Mouse (Mus musculus): ENCODE data around the gene Cstf1. TPM values are rescaled to one million over a fixed set of nuclear protein-coding genes. Genes with fewer than 3 reads are reported as not detected.
A peak's percentile ranks its signal among the peaks of the same experiment; 100 is the strongest.

Cstf1 gene
- total RNA-seq, 2 experiments from 2014 or later: 20.4 to 23.4 TPM

DNA sequence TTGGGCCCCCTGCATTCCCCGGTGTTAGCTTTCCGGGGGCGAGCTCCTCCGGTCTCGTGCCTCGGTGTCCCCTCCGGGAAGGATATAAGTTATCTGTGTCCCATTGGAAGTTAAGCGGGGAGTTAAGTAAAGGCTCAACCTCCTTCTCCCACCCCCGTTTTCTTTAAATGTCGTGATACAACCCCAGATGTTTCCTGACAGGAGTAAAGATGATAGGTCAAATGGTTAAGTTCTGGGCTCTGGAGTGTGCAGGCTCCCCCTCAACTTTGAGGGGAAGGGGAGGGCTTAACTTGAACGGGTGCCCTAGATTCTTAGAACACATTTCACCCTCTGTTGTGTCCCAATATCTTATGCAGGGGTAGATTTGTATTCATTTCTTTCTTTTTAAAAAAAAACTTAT is 777 bp downstream of the Cstf1 start:
- no peak for DNase-seq (ENCODE audit: low spot score in 2 of 2)

- DNase-seq (ENCODE audit: low spot score in 2 of 2): no peak
Measured at GRCm38 (mm10) chr2:172376551-172376950, 6.1 kb downstream of the Cstf1 start.

DNA sequence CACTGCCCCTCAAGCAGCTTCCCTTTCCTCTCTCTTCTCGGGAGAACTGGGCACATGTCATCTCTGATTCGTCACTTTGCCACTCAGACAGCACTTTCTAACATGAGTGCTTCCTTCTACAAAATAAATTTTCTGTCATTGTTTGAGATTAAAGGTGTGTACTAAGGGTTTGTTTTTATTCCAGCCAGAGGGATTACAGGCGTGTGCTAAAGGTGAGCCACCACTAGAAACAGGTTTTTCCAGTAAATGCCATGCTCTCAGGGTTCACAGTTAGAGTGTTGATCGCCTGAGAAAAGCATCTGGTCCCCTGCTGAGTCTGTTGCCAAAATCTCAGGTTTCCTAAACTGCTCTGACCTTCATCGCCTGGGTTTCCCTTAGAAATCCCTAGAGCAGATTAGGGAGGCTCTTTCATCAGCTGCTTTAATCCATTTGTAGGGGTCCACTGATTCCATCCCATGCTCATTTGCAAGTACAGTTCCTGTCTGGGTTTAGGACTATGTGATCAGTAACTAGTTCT is 6.6 kb downstream of the Cstf1 start:
- DNase-seq (ENCODE audit: low spot score in 2 of 2): no peak

DNA sequence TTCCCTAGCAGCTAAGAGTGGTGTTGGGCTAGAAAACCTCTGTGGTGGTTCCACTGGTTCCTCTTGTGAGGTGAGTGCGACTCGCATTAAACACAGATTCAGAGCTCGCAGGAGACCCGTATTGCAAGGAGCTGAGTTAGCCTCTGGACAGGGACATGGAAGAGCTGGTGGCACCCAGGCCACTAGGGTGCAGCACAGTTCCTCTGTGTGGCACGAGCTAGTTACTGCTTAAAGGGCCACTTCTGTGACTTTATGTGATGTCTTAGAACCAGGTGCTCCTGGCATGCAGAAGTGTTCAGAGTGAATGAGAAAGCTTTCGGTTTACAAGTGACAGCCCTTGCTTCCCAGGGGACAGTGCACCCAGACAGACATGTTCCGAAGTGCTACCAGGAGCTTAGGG is 7.9 kb downstream of the Cstf1 start:
- peak; percentile 42 to 45 for DNase-seq (ENCODE audit: low spot score in 2 of 2)

DNA sequence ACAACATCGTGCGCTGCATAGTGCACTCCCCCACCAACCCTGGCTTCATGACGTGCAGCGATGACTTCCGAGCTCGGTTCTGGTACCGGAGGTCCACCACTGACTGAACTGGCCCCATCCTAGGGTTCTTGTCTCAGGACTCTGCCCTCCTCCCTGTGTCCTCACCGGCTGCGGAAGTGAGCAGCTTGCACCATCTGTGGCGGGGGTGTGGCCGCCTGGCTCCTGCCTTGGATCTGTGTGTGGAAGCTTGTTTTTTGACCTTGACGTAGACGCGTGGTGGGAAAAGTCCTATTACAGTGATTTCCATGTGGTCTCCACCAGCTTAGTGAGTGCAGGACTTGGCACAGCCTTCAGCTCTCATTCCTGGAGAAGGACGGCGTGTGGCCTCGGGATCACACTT is 10.0 kb downstream of the Cstf1 start:
- DNase-seq (ENCODE audit: low spot score in 2 of 2): no peak

- DNase-seq (ENCODE audit: low spot score in 2 of 2): no peak
Measured at GRCm38 (mm10) chr2:172381341-172381740, 10.9 kb downstream of the Cstf1 start.

DNA sequence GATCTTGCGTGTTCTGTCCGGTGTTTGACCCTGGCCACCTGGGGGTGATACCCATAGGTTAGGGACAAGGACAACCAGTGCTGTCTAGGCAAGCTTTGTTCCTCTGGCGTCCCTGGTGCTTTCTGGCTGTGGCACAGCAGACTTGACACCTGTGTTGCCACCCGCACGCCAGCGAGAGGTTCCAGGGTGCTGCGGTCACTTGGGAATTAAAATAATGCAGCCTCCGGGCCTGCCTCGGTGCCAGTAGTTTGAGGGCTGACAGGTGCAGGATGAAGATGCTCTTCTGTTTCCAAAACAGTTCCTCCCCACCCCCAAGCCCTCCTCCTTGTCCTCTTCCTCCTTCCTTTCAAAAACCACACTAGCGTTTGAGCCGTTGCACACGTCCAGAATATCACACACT is 11.4 kb downstream of the Cstf1 start:
- DNase-seq (ENCODE audit: low spot score in 2 of 2): no peak

DNA sequence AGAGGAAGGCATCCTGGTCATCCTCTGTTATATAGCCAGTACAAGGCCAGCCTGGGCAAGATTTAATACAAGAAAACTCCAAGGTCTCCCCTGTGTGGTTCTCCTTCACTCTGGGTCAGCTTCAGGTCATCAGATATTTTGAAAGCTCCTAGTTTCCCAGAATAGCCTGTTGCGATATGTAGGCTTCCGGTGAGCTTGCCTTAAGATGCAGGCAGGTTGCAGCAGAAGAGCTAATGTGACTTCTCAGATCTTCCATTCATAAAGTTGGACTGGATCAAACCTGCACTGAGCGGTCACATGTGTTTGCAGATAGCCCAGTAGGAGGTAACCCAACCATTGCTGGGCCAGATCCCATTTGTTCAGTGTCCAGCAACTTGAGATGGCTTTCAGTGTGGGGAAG is 14.2 kb downstream of the Cstf1 start:
- DNase-seq (ENCODE audit: low spot score in 2 of 2): no peak

DNA sequence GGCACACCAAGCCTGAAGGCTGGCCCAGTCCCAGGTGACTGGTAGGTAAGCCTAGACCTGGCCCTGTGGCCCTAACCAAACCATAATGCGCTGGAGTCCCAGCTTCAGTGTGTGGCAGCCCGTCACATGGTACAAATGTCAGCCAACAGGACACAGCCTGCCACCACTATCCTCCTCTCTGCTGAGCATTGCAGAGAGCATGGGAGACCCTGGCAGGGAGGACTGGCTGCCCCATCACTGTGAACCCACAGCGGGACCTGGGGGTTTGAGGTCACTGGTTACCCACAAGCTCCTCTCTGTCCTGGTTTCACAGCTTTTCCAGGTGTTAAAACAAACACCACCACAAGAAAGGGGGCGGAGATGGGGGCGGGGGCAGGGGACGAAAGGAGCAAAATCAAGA is 19.9 kb downstream of the Cstf1 start:
- DNase-seq (ENCODE audit: low spot score in 2 of 2): no peak

DNA sequence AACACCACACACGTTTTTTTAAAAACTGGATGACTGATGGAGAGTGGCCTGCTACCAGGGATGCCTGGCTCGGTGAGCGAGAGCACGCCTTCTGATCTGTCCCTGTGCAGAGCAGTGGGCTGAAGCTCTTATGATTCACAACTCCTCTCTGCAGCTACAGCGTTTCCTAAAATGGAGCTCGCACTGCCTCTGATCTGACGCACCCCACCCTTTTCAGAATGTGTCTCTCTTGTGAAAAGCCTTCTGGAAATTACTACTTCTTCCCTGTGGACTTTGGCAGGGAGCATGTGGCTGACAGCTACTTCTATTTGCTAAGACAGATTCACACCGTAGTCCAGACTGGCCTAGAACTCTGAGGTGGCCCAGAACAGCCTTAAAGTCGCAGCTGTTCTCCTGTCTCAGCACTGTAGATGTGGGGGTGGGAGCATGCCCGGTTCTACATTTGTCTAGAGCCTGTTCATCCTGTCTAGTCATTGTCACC is 21.6 kb downstream of the Cstf1 start:
- peak; percentile 54 to 67 for DNase-seq (ENCODE audit: low spot score in 2 of 2)

GRCm38 (mm10) chr2:172393391-172394051 is 23.0 kb downstream of the Cstf1 start, which contains the start of gene Cass4:
Cass4 (plus strand) TSS chr2:172393794.
- DNase-seq (ENCODE audit: low spot score in 2 of 2): no peak

- DNase-seq (ENCODE audit: low spot score in 2 of 2): no peak
Measured at GRCm38 (mm10) chr2:172394052-172394392, 23.5 kb downstream of the Cstf1 start.

DNA sequence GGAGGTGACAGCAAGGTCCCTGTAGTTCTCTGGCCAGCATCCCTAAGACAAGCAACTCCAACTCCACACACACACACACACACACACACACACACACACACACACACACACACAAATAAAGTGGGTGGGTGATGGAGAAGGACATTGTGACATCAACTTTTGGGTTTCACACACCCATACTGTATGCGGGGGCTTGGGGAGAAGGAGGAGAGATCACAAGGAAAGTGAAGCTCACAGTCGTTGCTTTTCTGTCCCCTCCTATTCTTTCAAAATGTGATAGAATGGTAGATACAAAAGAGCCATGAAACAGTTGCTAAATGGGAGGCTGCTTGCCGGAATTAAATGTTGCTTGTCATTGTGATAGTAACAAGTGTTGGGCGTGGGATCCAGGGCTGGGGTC is 24.2 kb downstream of the Cstf1 start:
- DNase-seq (ENCODE audit: low spot score in 2 of 2): no peak

DNA sequence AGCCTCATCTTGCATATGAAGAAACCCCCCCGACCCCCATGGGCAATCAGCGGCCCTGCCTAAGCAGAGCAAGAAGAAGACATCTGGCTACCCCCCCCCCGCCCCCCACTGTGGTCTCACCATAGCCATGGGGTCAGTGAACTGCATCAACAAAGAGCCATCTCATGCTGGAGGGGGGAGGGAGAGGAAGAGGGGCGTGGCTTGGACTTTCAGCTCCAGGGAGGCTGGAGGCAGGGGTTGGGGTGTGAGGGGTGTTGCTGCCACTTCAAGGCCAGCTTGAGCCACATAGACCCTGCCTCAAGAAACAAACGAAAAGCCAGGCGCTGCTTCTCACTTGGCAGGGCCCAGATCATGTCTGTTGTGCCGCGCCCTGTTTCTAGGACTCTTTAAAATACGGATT is 25.5 kb downstream of the Cstf1 start:
- DNase-seq (ENCODE audit: low spot score in 2 of 2): no peak

GRCm38 (mm10) chr2:172399901-172400300 is 29.4 kb downstream of the Cstf1 start:
- no peak for DNase-seq (ENCODE audit: low spot score in 2 of 2)

DNA sequence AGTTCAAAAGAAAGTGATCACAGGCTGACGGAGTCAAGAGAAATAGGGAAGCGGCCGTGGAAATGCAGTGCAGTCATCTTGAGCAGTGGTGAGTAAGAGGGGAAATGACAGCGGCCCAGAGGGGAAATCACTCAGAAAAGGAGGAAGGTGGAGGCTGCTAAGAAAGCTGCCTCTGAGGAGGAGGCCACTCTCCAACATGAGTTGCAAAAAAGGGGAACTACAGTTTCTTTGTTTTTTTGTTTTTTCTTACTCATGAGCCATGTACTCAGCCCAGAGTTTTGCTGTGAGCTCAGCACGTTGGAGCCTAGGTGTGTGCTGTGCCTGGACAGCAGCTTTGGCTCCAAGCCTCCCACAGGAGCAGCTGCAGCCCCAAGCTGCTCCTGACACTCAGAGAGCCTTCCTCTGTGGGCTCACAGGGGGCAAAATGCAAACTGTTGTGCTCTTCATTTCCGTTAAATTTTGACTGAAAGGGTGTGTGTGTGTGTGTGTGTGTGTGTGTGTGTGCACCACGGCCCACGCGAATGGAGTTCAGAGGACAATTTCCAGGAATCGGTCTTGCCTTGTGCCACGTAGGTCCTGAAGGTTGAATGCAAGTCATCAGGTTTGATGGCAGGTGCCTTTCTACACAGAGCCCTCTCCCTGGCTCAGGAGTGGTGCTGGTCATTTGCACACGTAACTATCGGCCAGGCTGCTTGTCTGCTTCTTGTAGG is 30.8 kb downstream of the Cstf1 start:
- DNase-seq (ENCODE audit: low spot score in 2 of 2): no peak

DNA sequence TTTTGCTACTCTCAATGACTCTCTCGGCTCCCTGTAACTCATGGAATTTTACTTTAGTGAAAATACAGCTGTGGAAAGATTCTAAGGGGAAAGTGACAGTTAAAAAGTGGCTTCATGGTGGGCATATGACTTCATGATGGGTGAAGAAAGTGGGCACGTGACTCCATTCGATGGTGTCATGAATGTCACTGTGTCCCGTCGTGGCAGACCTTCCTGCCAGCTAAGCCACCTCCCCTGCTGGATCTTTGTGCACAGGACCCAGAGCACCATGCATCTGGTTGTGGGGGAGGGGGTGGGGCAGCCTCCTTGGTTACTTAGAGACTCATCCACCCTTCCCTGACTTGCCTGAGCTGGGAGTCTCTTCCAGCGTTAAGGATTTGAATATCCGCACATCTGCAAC is 33.8 kb downstream of the Cstf1 start:
- DNase-seq (ENCODE audit: low spot score in 2 of 2): no peak

DNA sequence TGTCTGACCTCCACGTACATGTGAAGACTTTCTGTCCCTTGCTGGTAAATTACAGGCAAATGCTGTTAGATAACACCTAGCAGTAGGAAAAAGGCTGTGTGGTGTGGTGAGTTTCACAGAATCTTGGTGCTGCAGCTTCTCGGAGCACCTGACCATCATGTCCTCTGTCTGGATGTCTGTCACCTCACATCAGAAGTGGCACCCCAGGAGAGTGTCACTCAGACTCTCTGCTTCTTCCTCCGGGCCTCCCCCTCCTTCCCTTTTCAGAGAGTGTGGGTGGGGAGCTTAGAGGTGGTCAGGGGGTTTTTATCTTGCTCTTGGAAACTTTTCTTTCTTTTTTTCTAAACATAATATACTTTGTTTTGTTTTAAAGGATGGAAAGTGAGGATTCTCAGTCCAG is 34.5 kb downstream of the Cstf1 start:
- no peak for DNase-seq (ENCODE audit: low spot score in 2 of 2)

DNA sequence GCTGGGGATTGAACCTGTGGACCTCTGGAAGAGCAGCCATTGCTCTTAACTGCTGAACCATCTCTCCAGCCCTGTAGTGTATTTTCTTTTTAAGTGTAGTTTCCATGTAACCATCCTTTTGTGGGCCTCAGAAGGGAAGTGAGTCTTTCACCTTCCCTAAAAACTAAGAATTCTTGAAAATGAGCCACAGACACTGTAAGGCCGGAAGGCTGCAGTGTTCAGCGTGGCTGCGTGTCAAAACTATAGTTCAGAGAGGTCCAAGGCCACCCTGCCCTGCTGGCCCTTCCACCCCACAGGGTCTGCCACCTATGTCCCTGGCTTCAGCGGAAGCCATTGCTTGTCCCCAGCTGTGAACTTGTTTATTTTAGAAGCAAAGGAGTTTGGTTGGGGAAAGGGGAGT is 35.7 kb downstream of the Cstf1 start:
- DNase-seq (ENCODE audit: low spot score in 2 of 2): no peak

DNA sequence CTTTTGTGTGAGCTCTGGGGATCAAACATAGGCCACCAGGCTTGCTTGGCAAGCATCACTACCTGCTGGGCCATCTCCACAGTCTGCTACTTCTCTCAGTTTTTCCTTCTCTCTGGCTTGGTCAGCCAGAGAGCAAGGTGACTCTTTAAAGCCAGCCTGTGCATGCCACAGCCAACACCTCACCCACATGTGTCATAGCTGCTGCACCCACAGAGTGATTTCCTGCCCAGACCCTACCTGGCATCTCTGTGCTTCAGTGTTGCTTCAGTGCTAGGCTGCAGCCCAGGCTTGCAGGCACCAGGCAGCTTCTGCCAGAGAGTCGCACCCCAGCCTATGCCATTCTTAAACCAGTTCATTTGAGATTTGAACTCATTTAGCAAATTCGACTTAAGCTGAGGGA is 37.0 kb downstream of the Cstf1 start:
- no peak for DNase-seq (ENCODE audit: low spot score in 2 of 2)

DNA sequence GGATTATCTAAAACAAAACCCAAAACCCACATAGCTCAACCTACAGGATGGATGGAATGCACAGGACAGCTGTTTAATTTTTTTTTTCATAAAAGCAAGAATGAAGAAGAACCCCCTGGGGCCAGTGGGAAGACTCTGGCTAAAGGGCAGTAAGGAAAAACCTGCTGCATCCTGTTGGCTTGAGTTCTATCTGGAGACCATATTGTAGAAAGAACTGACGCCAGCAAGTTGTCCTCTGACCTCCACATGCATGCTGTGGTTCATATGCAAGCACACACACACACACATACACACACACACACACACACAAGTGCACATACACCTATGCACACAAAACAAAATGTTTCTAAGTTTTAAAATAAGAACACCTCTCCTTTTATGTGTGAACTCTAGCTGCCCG is 40.2 kb downstream of the Cstf1 start:
- no peak for DNase-seq (ENCODE audit: low spot score in 2 of 2)

DNA sequence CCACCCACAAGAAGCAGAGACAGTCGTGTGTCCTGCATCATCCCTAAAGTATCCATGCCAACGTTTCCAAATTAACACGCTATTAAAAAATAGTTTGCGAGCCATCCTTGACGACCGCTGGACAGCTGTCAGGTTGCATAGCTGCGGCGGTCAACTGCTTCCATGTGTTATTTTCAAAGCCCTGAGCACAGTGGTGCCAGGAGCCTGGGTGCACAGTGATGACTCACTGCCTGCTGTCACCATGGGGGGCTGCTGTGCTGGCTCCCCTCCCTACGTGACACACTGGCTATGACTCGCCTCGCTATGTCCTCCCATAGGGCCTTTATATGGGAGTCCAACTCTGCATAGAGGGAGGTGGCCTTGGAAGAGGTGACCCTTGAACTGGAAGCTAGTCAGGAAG is 40.6 kb downstream of the Cstf1 start:
- DNase-seq (ENCODE audit: low spot score in 2 of 2): no peak

- no peak for DNase-seq (ENCODE audit: low spot score in 2 of 2)
Measured at GRCm38 (mm10) chr2:172412454-172412853, 42.0 kb downstream of the Cstf1 start.

Data from left cerebral cortex, adult 18-20 months (tissue).